Mouse (Mus musculus) retina, adult 2 months (tissue): Measurements from ENCODE around the gene Dtx1.

ENCODE experiments used
- DNase-seq: peaks from one replicate; pipeline ENCODE4 v3.0.0-alpha.2; 2012; ENCODE audit warnings: low read depth, low spot score

Gene Dtx1

DNA sequence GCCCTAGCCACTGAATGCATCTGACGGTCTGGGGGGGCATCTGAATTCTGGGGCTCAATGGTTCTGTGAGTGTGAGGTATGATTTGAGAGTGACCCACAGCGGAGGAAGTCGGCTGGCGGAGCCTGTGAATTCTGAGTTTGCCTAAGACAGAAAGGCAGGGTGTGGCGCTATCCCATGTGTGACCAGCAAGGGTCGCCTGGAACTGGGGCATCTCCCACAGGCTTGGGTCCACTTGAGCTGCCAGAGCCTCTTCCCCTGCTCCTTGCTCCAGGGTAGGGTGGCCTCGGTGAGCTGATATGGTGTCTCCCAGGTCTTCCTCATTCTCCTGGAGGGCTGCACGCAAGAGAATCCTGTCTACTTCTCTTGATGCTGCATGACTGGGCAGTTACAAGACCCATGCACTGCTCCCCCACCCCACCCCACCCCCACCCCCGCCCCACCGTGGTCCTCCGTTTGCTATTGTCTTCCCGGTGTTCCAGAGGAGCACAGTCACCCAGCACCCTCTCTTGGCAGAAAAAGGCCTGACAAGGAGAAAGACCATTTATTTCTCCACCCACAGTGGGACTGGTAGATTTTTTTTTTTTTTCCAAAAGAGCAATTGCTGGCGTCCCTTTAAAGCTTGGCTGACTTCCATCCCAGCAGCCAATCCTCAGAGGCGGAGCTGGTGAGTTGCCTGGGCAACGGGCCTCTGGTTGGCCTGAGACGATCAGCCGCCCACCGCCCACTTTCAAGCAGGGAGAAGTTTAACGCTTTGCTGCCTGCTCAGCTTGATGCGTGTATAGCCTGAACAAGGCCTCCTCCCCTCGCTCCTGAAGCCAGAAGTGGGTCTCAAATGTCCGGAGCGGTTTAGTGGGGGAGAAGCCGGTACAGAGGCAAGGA lies 31.8 kb downstream of the Dtx1 start:
- DNase-seq: peak; percentile 50

DNA sequence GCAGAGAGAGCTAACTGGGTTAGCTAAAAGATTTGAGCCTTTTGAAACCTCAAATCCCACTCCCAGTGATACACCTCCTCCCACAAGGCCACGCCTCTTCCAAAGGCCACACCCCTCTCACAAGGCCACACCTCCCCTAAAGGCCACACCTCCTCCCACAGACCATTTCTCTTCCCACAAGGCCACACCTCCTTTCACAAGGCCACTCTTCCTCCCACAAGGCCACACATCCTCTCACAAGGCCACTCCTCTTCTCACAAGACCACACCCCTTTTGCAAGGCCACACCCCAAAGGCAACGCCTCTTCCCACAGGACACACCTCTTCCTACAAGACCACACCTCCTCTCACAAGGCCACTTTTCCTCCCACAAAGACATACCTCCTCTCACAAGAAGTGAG lies 34.2 kb downstream of the Dtx1 start:
- no peak for DNase-seq

DNA sequence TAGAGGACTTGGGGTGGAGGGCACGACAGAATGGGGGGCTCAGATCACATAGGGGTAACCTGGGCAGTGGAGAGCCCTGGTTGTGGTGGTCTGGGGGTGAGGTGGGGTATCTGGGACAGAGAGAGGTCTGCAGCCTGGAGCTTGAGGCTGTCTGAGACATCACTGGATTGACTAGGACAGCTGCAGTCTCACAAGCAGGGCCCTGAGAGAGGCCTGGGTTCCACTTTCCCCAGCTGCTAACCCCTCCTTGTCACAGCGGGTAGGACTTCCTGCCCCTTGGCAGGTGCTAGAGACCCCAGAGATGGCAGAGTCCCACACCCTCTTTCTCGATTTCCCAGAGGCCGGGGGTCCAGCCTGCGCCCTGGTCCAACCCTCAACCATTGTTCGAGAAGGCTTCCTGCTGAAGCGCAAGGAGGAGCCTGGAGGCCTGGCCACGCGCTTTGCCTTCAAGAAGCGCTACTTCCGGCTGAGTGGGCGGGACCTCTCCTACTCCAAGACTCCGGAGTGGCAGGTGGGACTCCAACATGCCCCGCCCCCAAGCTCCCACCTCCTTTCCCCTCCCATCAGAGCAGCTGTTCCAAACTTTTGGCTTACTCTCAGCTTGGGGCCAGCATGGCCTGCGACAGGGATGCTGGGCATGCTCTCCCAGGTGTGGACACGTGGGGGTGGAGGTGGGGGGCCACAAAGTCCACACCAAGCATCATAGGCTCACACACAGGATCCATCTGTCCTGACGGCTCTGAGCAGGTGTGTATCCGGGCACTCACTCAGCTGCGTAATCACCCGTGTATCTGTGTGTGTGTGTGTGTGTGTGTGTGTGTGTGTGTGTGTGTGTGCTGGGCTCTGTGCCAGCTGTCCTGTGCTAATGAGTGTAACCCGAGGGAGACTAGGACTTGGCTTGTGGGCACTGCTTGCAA lies 37.2 kb downstream of the Dtx1 start:
- DNase-seq: no peak

DNA sequence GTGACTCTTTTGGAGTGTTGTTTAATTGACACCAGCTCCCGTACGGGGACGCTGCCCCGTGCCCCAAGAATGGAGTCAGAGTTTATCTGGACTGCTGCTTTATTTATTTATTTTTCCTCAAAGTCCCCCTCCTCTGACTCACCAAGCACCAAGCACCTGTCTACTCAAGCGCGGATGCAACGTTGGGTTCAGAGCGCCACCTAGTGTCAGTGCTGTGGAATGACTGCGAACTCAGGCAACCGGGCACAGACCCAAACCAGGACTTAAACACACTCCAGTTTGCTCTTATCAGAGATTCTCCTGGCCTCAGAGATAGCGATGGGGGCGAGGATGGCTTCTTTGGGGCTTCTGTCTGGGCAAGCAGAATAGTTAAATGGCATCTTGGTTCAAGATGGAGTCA lies 38.1 kb downstream of the Dtx1 start:
- DNase-seq: peak; percentile 28

DNA sequence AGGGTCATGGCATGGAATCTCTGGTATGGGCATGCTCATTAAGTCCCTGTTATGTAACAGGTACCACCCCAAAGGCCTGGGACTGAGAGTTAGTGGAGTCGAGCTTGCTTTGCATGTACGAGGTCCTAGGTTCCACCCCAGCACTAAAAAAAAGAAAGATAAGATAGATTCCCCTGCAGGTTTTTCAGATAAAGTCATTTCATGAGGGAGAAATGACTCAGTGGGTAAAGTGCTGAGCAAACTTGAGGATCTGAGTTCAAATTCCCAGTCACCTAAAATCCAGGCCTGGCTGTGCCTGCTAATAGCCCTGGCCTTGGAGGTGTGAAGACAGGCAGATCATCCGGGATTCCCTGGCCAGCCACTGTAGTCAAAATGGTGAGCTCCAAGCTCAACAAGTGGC lies 39.9 kb downstream of the Dtx1 start:
- DNase-seq: no peak

DNA sequence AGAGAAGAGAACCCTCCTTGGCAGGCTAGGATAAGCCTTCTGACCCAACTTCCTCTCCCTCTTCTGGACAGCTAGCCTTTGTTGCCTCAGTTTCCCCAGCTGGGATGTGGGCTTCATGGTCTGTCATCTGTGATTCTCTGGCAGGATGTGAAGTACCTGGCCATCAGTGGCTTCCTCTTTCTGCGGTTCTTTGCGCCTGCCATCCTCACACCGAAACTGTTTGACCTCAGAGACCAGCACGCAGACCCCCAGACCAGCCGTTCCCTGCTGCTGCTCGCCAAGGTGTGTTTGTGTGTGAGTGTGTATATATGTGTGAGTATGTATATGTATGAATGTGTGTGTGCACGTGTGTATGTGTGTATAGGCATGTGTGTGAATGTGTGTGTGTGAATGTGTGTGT lies 41.6 kb downstream of the Dtx1 start:
- no peak for DNase-seq

DNA sequence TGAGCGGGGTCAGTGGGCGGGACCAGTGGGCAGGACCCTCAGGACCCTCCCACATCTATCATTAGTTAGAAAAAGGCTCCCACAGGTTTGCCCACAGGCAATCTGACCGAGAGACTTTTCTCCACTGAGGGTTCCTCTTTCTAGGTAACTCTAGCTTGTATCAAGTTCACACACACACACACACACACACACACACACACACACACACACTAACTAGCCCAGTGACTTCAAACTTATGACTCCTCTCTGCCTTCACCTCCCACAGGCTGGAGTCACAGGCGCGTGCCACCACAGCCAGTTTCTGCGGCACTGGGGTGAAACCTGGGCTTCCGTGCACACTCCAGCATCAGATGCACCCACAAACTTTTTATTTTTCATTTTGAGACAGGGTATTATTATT lies 43.0 kb downstream of the Dtx1 start:
- DNase-seq: no peak

DNA sequence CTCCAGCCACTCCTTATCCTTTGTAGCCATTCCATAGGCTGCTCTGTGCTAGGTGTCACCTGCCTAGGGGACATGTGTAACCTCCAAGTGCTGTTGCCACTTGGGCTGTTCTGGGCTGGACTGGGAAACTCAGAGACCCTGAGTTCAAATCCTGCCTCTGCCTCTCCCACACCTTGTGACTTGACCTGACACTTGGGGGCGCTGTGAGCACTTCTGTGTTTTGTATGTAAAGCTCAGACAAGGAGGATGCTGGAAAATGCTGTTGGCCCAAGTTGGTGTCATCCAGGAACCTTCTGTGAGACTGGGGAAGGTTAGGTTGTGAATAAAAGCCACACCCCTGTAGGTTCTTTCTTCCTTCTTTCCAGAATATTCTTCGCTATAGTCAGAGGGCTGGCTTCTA lies 46.8 kb downstream of the Dtx1 start:
- DNase-seq: no peak

DNA sequence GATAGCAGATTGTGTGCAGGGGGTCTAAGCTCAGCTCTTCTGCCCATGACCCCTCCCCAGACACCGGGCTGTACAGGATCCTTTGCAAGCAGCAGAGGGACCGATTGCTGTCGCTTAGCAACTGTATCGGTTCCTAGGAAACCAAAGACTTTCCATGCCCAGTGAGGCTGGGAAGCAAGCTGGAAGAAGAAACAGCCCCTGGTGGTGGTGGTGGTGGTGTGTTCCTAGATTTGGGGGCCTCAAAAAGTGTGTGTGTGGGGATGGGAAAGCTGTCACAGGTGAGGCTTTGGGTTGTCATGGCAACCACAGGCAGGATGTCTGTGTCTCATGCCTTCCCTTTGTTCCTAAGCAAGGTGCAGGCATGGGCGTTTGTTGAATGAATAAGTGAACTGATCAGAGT lies 50.9 kb downstream of the Dtx1 start:
- DNase-seq: no peak

DNA sequence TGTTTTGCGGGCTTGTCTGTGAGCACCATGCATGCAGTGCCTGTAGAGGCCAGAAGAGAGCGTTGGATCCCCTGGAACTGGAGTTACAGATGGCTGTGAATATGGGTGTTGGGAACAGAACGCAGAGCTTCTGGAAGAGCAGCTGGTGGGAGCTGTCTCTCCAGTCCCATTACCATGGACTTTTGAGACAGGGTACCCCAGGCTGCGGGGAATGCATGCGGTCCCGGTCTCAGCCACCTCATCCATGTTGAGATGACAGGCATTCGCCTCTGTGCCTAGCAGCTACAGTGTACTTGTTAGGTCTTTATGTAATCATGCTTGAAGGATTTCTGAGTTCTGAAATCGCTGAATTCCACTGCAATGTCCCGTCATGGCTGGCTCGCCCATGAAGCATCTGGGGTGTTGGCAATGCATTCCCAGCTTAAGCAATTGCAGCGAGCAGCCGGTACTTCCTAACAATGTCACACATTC lies 55.4 kb downstream of the Dtx1 start:
- no peak for DNase-seq

DNA sequence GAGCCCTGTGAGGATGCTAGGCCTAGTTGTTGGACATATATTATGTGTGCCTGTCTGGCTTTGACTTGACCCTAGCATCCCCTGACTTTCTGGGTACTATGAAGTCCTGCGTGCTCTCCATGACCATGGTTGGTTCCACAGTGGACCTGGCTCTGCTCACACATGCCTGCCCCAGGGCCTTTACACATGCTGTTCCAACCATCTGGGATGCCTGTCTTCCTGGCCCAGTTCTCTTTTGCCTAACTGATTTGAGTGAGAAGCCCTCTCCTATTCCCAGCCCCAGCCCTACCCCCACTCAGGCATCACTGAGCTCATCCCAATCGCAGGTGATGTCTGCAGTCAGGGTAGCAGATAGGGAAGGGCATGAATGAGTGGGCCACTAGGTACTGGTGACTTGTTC lies 57.9 kb downstream of the Dtx1 start:
- DNase-seq: no peak

DNA sequence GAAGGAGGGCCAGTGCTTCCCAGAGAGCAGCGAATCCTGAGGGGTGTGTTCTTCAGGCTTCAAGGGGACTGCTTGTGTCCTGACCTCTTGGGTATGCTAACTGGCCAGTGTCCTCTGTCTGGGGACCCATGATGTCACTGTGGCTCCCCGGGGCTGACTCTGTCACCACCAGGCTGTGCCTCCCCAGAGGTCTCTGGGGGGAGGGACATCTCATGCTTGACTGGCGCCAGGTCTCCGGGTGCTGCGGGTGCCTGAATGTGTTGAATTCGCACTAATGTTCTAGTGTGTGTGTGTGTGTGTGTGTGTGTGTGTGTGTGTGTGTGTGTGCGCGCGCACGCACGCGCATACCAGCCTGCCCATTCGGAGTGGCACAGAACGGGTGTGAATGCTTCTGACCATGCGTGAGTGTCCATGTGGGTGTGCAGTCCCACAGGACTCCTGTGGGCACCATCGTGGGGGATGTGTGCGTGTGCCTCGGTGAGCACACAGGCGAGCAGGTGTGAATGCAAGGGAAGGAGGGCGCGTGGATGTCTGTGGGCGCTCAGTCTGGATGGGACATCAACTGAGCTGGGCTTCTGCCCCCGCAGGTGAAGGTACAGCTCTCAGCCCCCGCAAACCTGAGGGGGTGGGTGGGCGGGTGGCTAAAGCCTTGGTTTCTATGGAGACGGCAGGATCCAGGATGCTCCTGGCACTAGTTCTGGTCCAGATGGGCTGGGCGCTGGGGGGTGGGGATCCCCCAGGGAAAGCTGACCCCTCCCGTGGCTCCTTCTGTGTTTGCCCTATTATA lies 58.6 kb downstream of the Dtx1 start:
- no peak for DNase-seq

DNA sequence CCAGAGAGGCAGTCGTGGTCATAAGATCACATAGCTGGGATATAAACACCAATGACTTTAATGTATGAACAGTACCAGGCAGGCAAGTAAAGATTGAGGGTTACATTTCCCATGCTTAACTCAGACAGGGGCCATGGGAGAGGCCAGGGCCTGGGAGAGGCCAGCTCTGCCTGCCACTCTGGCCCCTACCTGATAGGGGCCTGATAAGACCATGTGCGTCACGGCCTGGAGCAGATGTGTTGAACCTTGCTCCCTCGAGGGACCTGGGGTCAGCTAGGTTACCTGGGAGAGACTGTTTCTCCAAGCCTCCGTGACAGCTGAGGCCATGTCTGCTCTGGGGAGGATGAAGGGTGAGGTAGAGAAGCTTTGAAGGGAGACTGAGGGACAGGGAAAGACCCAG lies 60.5 kb downstream of the Dtx1 start:
- no peak for DNase-seq

DNA sequence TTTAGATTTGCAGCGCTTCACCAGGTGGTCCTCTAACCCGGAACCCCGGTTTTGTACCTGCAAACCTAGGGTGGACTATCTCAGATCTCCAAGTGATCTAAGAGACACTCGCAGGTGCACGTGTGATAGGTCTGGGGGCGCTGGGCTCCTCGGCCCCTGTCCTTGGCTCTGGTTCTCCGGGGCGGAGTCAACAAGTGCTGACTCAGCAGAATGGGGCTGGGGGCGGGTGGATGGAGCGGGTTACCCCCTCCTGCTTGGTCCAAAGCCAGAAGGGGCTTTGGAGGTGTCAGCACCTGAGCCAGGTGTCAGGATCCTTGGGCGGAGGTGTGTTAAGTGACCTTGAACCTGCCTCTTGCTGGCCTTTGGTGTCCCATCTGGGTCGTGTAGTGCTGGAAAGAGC lies 61.8 kb downstream of the Dtx1 start:
- no peak for DNase-seq

DNA sequence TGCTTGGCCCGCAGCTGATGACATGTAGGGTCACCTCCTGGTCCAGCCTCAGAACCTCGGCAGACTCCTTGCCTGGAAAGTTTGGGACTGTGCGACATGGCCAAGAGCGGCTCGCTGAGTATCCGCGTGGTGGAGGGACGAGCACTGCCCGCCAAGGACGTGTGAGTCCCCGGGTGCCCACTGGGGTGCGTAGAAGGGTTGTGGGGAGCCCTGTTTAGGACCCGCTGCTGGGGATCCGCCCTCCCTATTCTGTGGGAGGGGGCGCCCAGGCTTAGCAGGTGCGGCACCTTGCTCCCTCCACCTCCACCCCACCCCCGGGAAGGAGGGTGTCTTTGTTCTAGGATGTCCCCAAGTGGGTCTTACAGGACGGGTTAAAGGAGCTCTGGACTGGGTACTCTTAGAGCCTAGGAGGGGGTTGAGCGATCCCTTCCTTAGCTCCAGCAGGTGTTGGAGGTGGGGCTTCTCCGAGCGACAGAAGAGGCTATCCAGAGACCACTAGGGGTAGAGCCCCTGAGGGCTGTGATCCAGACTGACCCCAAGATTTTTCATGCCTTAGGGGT lies 62.3 kb downstream of the Dtx1 start:
- no peak for DNase-seq

DNA sequence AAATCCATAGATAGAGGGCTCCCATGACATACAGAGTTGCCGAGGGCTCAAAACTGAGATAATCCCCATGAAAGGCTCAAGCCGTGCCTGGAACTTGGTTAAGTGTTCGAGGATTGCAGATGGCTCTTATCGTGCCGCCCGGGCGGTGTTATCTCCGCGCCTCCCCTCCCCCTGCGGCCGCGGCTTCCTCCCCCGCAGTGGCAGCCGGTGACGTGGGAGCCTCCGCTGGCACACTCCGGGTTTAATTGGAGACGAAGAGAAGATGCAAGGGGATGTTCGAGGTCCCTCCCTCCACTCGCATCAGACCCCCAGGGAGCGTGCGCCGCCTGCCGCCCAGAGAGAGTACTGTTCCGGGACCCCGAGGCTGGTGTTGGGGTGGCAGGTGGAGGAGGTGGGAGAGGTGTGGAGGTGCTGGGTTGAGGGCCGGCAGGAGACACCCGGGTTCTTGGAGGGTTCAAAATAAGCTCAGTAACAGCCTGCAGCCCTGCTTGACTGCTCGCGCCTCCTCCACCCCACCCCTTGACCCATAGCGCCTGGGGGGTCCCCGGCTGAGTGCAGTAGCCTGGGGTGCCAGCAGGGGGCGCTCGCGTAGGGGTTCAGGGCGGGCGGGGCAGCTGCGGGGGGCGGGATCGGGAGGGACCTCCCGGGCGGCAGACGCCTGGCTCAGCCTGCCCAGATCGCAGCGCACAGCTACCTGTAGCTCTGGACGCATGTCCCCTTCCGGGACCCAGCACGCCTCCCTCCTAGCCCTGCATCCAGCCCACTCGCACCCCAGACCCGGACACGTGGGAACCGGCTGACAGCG lies 63.0 kb downstream of the Dtx1 start, which contains the start of gene Rasal1:
TSS of gene Rasal1 (plus strand) at position 244 of the 805 bp plus-strand sequence.
- no peak for DNase-seq

DNA sequence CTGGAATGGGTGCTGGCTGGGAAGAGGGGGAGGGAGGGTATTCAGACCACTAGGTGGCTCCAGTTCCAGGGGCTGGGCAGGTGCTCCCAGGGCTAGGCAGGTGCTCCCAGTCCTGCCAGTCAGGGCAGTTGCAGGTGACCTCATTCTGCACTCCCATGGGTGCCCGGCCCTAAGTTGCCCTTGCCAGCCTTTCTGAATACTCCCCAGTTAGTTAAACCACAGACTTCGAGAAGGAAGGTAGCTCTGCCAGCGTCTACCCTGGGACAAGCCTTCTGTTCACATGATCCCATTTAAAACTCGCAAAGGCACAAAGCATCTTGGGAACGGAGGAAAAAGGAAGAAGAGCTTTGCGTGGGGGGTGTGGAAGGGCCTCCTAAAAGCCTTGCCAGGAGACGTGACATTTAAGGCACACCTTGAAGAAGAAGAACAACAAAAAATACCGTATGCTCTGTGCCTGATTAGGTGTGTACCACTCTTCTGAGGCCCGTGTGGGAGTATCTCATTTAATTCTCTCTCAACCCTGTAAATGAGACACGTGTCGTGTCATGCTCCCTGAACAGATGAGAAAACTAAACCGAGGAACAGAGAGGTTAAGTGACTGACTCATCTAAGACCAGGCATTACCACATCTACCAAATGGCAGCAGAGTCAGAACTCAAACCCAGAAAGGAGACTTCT lies 63.8 kb downstream of the Dtx1 start:
- DNase-seq: no peak

DNA sequence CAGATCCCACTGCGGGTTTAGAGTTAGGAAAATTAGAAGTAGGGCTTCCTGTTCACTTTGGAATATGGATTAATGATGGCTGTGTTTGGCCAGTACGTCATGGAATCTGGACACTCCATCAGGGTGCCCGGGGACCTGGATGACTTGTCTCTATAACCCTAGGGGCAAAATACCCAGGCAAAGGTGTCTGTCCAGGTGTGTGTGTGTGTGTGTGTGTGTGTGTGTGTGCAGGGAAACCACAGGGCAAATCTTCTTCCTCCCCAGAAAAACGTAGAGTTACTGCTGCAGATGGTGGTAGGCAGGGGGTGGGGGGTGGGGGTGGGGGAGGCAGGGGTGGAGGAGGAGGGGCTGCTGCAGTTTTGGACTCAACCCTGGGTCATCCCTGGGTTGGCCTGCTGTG lies 64.4 kb downstream of the Dtx1 start:
- DNase-seq: no peak

DNA sequence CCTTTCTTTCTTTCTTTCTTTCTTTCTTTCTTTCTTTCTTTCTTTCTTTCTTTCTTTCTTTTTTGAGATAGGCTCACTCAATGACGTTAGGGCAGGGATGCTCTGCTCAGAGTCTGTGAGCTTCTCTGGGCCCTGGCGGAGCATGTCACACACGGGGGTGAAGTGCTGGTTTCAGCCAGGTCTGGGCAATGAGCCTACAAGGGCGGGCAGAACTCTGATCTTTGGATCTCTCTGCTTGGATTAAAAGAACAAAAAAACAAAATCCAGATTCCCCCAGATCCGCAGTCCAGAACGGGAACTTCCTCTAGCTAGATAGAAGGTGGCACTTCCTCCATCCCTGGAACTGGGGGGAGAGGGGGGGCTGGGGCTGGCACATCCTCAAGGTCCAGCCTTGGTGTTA lies 65.9 kb downstream of the Dtx1 start:
- DNase-seq: no peak

DNA sequence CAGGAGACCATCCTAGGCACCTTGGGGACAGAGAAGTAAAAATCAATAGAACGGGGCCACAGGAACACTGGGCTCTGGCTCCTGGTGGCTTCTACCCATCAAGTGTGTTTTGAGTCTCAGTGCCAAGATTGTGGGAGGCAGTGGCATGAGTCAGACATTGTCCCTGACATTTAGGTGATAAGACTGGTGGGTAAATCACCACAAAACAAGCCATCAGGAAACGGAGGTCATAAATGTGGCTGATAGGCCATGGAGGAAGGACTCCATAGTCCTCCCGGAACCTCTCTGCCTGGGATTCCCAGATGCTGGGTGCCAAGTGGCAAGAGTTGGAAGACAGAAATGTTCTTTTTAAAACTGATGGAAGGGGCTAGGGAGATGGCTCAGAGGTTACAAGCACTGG lies 67.5 kb downstream of the Dtx1 start:
- DNase-seq: no peak
